Mouse (Mus musculus): ENCODE data around the gene Entpd3.

- TF ChIP-seq TAL1 (IDR thresholded peaks at IDR 0.05; ENCODE audit: low read length): no peak
- TF ChIP-seq GATA1 (IDR thresholded peaks at IDR 0.05; ENCODE audit: low read length): no peak
Measured at GRCm38 (mm10) chr9:120581941-120582618, 42.5 kb downstream of the Entpd3 start.
